Mouse (Mus musculus) E14TG2a.4 (cell line): ENCODE measurements around the gene Hoxc5.
A peak's percentile ranks its signal among the peaks of the same experiment; 100 is the strongest.

ENCODE experiments used
- H3K27me3 ChIP-seq: 2 replicates; pipeline ENCODE4 v1.6.1; 2014; ENCODE audit warnings: low read length, control low read depth; ENCODE audit not compliant: insufficient read depth
- H3K36me3 ChIP-seq: 2 replicates; pipeline ENCODE4 v1.6.1; 2014; ENCODE audit warnings: low read length, control low read depth; ENCODE audit not compliant: insufficient read depth
- H3K4me1 ChIP-seq: replicated peaks from 2 replicates; pipeline ENCODE4 v1.6.1; 2014; ENCODE audit warnings: low read depth, low read length, control low read depth
- H3K4me3 ChIP-seq: replicated peaks from 2 replicates; pipeline ENCODE4 v1.5.1; 2014; ENCODE audit warnings: mild to moderate bottlenecking, low read length
- H3K9me3 ChIP-seq: 2 replicates; pipeline ENCODE4 v1.6.1; 2014; ENCODE audit warnings: low read length, control low read depth
- CTCF ChIP-seq: conservative IDR thresholded peaks from 2 replicates; pipeline ENCODE4 v1.5.1; 2014; ENCODE audit warnings: low read length
- NANOG ChIP-seq: IDR thresholded peaks from 2 replicates; pipeline ENCODE4 v1.6.1; 2014; ENCODE audit warnings: borderline replicate concordance, low read length, mixed read lengths
- POU5F1 ChIP-seq: IDR thresholded peaks from 2 replicates; pipeline ENCODE4 v1.6.1; 2014; ENCODE audit warnings: low read length, borderline replicate concordance

The Hoxc5 gene

DNA sequence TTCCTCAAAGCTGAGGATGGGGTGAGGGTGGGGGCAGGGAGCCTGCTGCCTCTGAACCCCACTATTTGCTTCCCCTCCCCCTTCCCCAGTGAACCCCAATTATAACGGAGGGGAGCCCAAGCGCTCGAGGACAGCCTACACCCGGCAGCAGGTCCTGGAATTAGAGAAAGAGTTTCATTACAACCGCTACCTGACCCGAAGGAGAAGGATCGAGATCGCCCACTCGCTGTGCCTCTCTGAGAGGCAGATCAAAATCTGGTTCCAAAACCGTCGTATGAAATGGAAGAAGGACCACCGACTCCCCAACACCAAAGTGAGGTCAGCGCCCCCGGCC is 68.3 kb downstream of the Hoxc5 start:
- H3K36me3 ChIP-seq = no peaks in the 10 kb centered on the region
- no peak for TF ChIP-seq NANOG
- no peak for TF ChIP-seq CTCF
- no peak for TF ChIP-seq POU5F1
- peaks cover 30% of the 10 kb centered on the region for H3K4me1 ChIP-seq
- H3K9me3 ChIP-seq = 0 out of 2 replicates have a peak, but pooled peaks cover 9% of the 10 kb centered on the region
- H3K4me3 ChIP-seq = peak overlapping the region; percentile 39; the same call in 1 of the 2 replicates
- H3K27me3 ChIP-seq = peaks cover 97% of the 10 kb centered on the region

DNA sequence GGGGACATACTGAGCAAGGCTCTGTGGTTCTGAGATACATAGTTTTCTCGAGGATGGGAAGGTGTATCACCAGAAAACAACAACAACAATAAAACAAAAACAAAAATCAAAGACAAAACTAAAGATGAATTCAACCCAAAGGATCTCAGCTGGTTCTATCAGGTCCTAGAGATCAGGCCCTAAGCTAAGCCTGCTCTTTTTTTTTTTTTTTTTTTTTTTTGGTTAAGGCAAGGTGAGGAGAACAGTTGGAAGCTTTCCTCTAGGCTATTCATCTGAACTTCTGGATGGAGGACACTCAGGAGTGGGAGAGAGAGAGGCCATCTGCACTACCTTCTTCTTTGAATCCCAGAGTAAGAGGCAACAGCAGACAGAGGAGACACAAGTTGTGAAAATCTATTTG is 70.3 kb downstream of the Hoxc5 start:
- H3K36me3 ChIP-seq = no peaks in the 10 kb centered on the region
- H3K27me3 ChIP-seq = peaks cover 99% of the 10 kb centered on the region
- no peak for TF ChIP-seq POU5F1
- no peak for TF ChIP-seq NANOG
- no peak for TF ChIP-seq CTCF
- no peak overlapping the region for H3K4me3 ChIP-seq
- 0 out of 2 replicates have a peak, but pooled peaks cover 9% of the 10 kb centered on the region for H3K9me3 ChIP-seq
- peaks cover 47% of the 10 kb centered on the region for H3K4me1 ChIP-seq

DNA sequence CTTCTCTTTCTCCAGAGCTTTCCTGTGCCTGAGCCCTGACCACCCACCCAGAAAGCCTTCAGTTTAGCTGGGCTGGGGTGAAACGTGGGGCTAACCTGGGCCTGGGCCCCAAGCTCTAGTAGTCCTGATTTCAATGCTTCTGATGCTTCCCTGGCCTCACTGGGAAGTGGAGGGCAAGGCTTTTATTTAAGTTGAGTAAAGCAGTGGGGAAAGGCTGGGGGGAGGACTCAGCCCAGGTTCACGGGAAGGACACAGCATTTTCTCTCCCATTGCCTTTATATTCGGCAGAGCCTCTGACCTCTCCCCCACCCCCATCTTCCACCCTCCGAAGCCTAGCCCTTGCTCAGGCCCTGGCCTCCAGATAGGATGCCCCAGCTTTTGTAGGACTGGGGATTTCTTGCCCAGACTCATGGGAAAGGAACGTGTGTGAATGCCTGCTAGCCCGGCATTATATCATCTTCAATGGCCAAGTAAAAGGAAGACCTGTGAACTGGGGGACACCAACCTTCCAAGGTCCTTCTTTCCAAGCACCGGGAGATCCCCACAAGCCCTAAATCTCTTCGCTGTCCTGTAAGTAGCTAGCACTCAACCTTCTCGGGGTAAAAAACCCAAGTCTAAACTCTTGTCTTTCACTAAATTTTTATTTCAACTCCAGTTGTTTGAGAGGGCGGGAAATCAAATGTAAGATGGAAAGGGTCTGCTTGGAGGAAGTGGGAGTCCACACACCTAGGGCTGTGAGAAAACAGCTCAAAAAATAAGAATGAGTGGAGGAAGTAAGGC is 71.6 kb downstream of the Hoxc5 start:
- Histone ChIP-seq H3K36me3 (no peaks in the 10 kb centered on the region), H3K9me3 (0 out of 2 replicates have a peak, but pooled peaks cover 9% of the 10 kb centered on the region), H3K27me3 (peaks cover 100% of the 10 kb centered on the region), H3K4me1 (peaks cover 47% of the 10 kb centered on the region), H3K4me3 (no peak overlapping the region)
- TF ChIP-seq POU5F1 (no peak), CTCF (no peak), NANOG (no peak)

DNA sequence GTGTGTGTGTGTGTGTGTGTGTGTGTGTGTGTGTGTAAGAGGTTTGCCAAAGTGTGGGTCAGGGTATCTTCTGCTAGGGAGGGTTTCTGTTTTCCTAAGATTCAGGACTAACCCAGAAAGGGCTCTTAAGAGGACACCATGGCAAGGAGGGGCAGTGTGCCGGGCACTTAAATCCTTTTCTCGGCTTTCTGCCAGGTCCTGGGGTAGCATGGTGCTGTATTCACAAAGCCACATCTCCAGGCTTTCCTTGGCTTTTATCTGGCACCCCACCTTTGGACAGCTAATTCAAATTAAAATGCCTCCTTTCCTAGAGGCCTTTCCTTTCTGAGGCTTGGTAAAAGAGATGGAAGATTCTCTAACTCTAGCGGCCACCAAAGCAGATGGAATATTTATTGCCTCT is 72.4 kb downstream of the Hoxc5 start:
- peaks cover 40% of the 10 kb centered on the region for H3K4me1 ChIP-seq
- 0 out of 2 replicates have a peak, but pooled peaks cover 9% of the 10 kb centered on the region for H3K9me3 ChIP-seq
- no peak overlapping the region for H3K4me3 ChIP-seq
- peaks cover 99% of the 10 kb centered on the region for H3K27me3 ChIP-seq
- TF ChIP-seq POU5F1 (no peak), NANOG (no peak), CTCF (no peak)
- no peaks in the 10 kb centered on the region for H3K36me3 ChIP-seq

DNA sequence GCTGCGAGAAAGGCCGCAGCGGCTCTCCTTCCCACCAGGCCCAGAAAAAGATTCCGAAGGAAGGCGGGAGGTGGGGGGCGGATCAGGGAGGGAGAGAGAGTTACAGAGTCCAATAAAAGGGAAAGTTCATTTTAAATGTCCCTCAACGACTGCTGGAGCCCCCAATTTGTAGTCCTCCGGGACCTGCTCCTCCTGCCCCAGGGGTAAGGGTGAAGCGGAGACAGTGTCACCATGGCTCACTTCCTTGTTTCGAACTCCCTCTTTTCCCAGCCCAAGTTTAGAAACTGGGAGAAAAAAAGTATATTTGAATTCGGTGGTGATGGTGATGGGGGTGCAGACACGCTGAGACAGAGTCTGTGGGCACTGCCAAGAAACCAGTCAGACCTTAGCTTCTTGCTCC is 73.4 kb downstream of the Hoxc5 start:
- H3K27me3 ChIP-seq = peaks cover 94% of the 10 kb centered on the region
- TF ChIP-seq NANOG (no peak), POU5F1 (no peak), CTCF (no peak)
- no peaks in the 10 kb centered on the region for H3K36me3 ChIP-seq
- peaks cover 31% of the 10 kb centered on the region for H3K4me1 ChIP-seq
- peak overlapping the region; percentile 52 for H3K4me3 ChIP-seq
- H3K9me3 ChIP-seq = 0 out of 2 replicates have a peak, but pooled peaks cover 9% of the 10 kb centered on the region

DNA sequence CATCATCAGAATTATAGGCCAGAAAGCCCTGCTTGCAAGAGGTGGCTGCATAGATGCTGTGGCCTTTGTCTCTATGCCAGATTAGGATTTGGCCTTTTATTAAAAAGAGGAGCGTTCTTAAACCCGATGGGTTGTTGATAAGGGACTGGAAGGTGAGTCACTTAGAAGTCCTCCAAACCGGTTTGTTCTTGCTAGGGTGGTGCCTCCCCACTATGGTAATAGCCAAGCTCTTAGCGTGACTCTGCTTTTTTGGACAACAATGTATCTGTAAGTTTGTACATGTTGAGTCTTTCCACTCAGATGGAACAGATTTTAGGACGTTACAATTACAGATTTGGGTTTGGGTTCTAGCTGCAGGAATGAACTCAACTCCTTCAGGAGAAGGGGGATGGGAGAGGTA is 74.4 kb downstream of the Hoxc5 start:
- no peak for TF ChIP-seq NANOG
- no peak for TF ChIP-seq POU5F1
- TF ChIP-seq CTCF = no peak
- Histone ChIP-seq H3K9me3 (0 out of 2 replicates have a peak, but pooled peaks cover 9% of the 10 kb centered on the region), H3K4me1 (peaks cover 29% of the 10 kb centered on the region), H3K27me3 (peaks cover 90% of the 10 kb centered on the region), H3K36me3 (no peaks in the 10 kb centered on the region), H3K4me3 (peak overlapping the region; percentile 52; the same call in 1 of the 2 replicates)

DNA sequence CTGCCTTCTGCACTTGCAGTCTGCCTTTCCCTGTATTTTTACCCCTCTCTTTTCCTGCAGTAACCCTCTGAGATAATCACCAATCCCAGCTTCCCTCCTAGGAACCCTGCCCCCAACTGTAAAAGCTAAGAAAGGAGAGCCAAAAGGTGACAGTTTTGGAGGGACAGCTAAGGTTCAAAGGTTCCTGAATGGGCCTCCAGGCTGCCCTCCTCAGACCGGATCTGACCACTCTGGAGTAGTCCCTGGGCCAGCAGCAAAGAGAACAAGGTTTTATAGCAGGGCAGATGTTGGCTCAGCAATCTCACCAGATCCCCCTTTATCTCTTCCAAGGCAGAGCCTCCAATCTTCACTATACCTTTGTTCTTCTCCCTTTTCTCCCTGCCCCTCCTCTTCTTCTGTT is 75.0 kb downstream of the Hoxc5 start:
- Histone ChIP-seq H3K27me3 (peaks cover 84% of the 10 kb centered on the region), H3K4me1 (peaks cover 29% of the 10 kb centered on the region), H3K4me3 (no peak overlapping the region), H3K36me3 (no peaks in the 10 kb centered on the region), H3K9me3 (0 out of 2 replicates have a peak, but pooled peaks cover 9% of the 10 kb centered on the region)
- TF ChIP-seq NANOG = no peak
- no peak for TF ChIP-seq CTCF
- no peak for TF ChIP-seq POU5F1

DNA sequence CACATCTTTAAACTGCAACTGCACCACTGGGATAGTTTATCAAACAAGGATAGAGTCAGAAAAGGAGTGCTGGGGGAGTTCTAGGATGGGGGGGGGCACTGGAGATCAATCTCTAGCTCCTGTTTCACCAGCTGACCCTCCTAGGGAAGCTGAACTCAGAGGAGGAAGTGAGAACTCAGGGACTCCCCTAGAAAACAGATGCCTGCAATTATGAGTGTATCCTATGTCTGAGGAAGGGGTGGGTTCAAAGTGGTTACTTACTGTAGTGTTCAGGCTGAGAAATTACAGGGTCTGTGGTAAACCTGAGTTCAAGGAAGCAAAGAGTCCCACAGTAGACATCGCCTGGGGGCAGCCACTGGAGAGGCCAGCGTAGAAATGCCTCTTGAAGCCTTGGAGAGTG is 84.4 kb downstream of the Hoxc5 start:
- peaks cover 71% of the 10 kb centered on the region for H3K27me3 ChIP-seq
- 0 out of 2 replicates have a peak, but pooled peaks cover 8% of the 10 kb centered on the region for H3K4me1 ChIP-seq
- no peaks in the 10 kb centered on the region for H3K36me3 ChIP-seq
- H3K4me3 ChIP-seq = no peak overlapping the region
- H3K9me3 ChIP-seq = no peaks in the 10 kb centered on the region
- TF ChIP-seq POU5F1 = no peak
- no peak for TF ChIP-seq NANOG
- no peak for TF ChIP-seq CTCF

DNA sequence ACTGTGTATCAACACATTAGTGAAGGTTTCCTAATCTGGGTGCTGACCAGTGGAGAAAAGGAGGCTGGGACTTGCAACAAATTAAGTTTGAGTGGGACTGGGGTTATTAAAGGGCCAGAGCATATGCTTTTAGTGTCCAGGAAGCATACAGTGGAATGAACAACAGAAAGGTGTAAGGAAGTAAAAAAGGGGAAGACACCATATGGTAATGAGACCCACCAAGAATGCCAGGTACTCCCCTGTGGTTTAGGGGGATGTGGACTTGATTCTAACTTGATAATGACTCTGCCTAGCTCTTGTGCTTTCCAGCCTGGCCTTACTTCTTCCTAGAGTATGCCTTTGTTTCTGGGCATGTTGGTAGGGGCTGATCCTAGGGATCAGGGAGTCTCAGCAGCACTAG is 86.0 kb downstream of the Hoxc5 start:
- TF ChIP-seq NANOG (no peak), CTCF (no peak), POU5F1 (no peak)
- peaks cover 8% of the 10 kb centered on the region; the same call in 1 of the 2 replicates for H3K4me1 ChIP-seq

More for the DNA sequence above, 86.0 kb downstream of the Hoxc5 start:
- H3K27me3 ChIP-seq = peaks cover 77% of the 10 kb centered on the region
- H3K4me3 ChIP-seq = no peak overlapping the region
- no peaks in the 10 kb centered on the region for H3K9me3 ChIP-seq
- no peaks in the 10 kb centered on the region for H3K36me3 ChIP-seq
